Mouse (Mus musculus) adrenal gland, postnatal 14 days (tissue): ENCODE measurements around the gene Slc9a3. TPM values are rescaled to one million over a fixed set of nuclear protein-coding genes. Genes with fewer than 3 reads are reported as not detected.

Experiments used
- DNase-seq: peaks from one replicate; pipeline ENCODE4 v3.0.0; 2021; ENCODE audit warnings: mixed read lengths
- long read RNA-seq, 2 experiments: library from polyadenylated mRNA; stranded (forward); transcript quantifications; one replicate each; pipeline ENCODE4 v2.0.0; 2021
- total RNA-seq: library from RNA; stranded (reverse); gene quantifications from 2 replicates; pipeline ENCODE4 v1.2.3, GENCODE M21; 2021

The Slc9a3 gene
- total RNA-seq = 0.37 TPM in 1 of 2 replicates, not detected in the other
- long read RNA-seq, experiment 1 = 0 reads
- long read RNA-seq, experiment 2 = 0 reads

GRCm38 (mm10) chr13:74121141-74121602, at the start of gene Slc9a3:
TSS of gene Slc9a3 (plus strand) at chr13:74121457.
- DNase-seq = peak; percentile 54

- DNase-seq = no peak
Measured at GRCm38 (mm10) chr13:74071714-74072113, 49.5 kb upstream of the Slc9a3 start.

GRCm38 (mm10) chr13:74073369-74073768, 47.9 kb upstream of the Slc9a3 start:
- DNase-seq = no peak

GRCm38 (mm10) chr13:74090265-74090664, 31.0 kb upstream of the Slc9a3 start:
- no peak for DNase-seq

GRCm38 (mm10) chr13:74095936-74096335, 25.3 kb upstream of the Slc9a3 start:
- no peak for DNase-seq

GRCm38 (mm10) chr13:74096715-74097363, 24.4 kb upstream of the Slc9a3 start:
- DNase-seq = peak; percentile 86

GRCm38 (mm10) chr13:74098913-74099312, 22.3 kb upstream of the Slc9a3 start:
- DNase-seq = no peak

- no peak for DNase-seq
Measured at GRCm38 (mm10) chr13:74102108-74102830, 19.0 kb upstream of the Slc9a3 start.

GRCm38 (mm10) chr13:74102831-74103582, 18.2 kb upstream of the Slc9a3 start:
- DNase-seq = no peak

GRCm38 (mm10) chr13:74104417-74104816, 16.8 kb upstream of the Slc9a3 start:
- DNase-seq = no peak

- DNase-seq = no peak
Measured at GRCm38 (mm10) chr13:74107410-74107809, 13.8 kb upstream of the Slc9a3 start.

- DNase-seq = no peak
Measured at GRCm38 (mm10) chr13:74112593-74112992, 8.7 kb upstream of the Slc9a3 start.

- no peak for DNase-seq
Measured at GRCm38 (mm10) chr13:74113626-74114191, 7.5 kb upstream of the Slc9a3 start.

GRCm38 (mm10) chr13:74121795-74122330, 606 bp downstream of the Slc9a3 start:
- no peak for DNase-seq

GRCm38 (mm10) chr13:74122632-74123031, 1.4 kb downstream of the Slc9a3 start:
- peak; percentile 19 for DNase-seq

GRCm38 (mm10) chr13:74127571-74127970, 6.3 kb downstream of the Slc9a3 start:
- DNase-seq = no peak

GRCm38 (mm10) chr13:74129909-74130308, 8.7 kb downstream of the Slc9a3 start:
- DNase-seq = no peak

- DNase-seq = peak; percentile 23
Measured at GRCm38 (mm10) chr13:74138906-74139647, 17.8 kb downstream of the Slc9a3 start.

GRCm38 (mm10) chr13:74140793-74141192, 19.5 kb downstream of the Slc9a3 start:
- no peak for DNase-seq

- DNase-seq = no peak
Measured at GRCm38 (mm10) chr13:74143282-74143681, 22.0 kb downstream of the Slc9a3 start.

GRCm38 (mm10) chr13:74144120-74144884, 23.0 kb downstream of the Slc9a3 start:
- DNase-seq = peak; percentile 37
